In the genomic region with DNA sequence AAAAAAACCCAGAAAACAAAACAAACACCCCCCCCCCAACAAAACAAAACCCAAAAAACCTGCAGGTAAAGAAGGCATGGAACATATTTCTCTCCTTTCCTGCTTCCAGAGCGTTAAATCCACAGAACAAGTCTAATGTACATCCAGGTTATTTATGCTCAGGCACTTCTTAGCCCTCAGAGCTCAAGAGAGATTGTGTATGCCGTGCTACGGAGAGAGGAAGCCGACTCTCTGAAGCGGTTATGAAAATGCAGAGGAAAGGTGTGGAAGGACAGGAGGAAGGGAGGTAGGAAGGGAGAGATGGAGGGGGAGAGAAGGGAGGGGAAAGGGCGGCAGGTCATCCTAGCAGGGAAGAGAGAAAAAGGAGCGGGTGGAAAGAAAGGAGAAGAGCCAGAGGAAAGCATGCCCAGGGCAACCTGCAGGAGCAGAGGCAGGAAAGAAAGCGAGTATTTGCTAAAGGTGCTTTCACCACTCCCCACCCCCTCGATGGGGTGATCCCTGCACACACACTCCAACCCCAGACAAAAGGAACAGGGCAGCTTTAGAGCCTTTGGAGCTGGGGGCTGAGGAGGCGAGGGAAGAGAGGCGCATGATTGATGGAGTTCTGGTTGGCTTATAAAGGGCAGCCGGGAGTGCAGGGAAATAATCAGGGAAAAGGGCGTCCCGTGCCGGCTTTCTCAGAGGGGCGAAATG, we compare ENCODE assay signal across 7 mouse cellular contexts.
DNase-seq lines count a peak whose midpoint lies in the region; ATAC-seq and TF ChIP-seq lines count a peak whose summit lies in the region.

No protein-coding gene starts in this region.

- H3K4me2 ChIP-seq in hindbrain, embryonic 12.5 days (replicated peaks): peak overlapping the region; percentile 56
- peak overlapping the region; percentile 40 for H3K4me2 ChIP-seq in liver, embryonic 15.5 days

- peaks cover 0 to 2% of the 10 kb centered on the region in 2 experiments; a peak in 1 of 4 replicates for H3K4me1 ChIP-seq in ES-E14 (ENCODE audit: control insufficient read depth in 2 of 2, insufficient read depth in 2 of 2, low read length in 2 of 2, poor library complexity in 1 of 2)
- H3K4me1 ChIP-seq in hindbrain, embryonic 12.5 days: peaks cover 22% of the 10 kb centered on the region
- no peaks in the 10 kb centered on the region for H3K4me1 ChIP-seq in liver, embryonic 15.5 days (replicated peaks)

- H3K4me3 ChIP-seq in ES-E14 (ENCODE audit: insufficient read depth in 1 of 2, low read depth in 1 of 2, low read length in 2 of 2, poor library complexity in 1 of 2, severe bottlenecking in 1 of 2): no peak overlapping the region
- peak overlapping the region; percentile 28 for H3K4me3 ChIP-seq in hindbrain, embryonic 12.5 days
- H3K4me3 ChIP-seq in liver, embryonic 15.5 days (replicated peaks): 0 out of 2 replicates have a peak overlapping the region, but pooled peaks have one; percentile 5

- H3K36me3 ChIP-seq in ES-E14 (ENCODE audit: control insufficient read depth, insufficient read depth, low read length, poor library complexity, severe bottlenecking): no peaks in the 10 kb centered on the region
- no peaks in the 10 kb centered on the region for H3K36me3 ChIP-seq in hindbrain, embryonic 12.5 days
- no peaks in the 10 kb centered on the region for H3K36me3 ChIP-seq in liver, embryonic 15.5 days (replicated peaks)

- no peak overlapping the region for H3K27ac ChIP-seq in ES-E14 (ENCODE audit: insufficient read depth, low read depth, low read length, poor library complexity, severe bottlenecking)
- peak overlapping the region; percentile 81 for H3K27ac ChIP-seq in hindbrain, embryonic 12.5 days
- no peak overlapping the region for H3K27ac ChIP-seq in liver, embryonic 15.5 days (replicated peaks)

- 6% methylated on average over 16 of the region's 16 CpGs for WGBS in hindbrain, embryonic 12.5 days
- WGBS in liver, embryonic 15.5 days (ENCODE audit: insufficient replicate concordance): 16% methylated on average over 16 of the region's 16 CpGs

- H3K27me3 ChIP-seq in hindbrain, embryonic 12.5 days: no peaks in the 10 kb centered on the region
- H3K27me3 ChIP-seq in liver, embryonic 15.5 days: peaks cover 4% of the 10 kb centered on the region; the same call in 1 of the 2 replicates

- no peaks in the 10 kb centered on the region for H3K9me3 ChIP-seq in ES-E14 (ENCODE audit: control insufficient read depth, insufficient read depth, low read depth, low read length)
- peaks cover 6% of the 10 kb centered on the region; the same call in 1 of the 2 replicates for H3K9me3 ChIP-seq in hindbrain, embryonic 12.5 days (replicated peaks)
- H3K9me3 ChIP-seq in liver, embryonic 15.5 days (replicated peaks): no peaks in the 10 kb centered on the region

- in situ Hi-C loops in ES-E14 (cut with MboI; ENCODE audit: low sequenced_read_pairs in 2 of 2, unreplicated experiment in 2 of 2): no loop called here

- DNase-seq in ES-E14 (ENCODE audit: low read depth, low spot score) (peak; percentile 9), ZHBTc4 (ENCODE audit: low read depth, low spot score) (peak; percentile 12)
- DNase-seq in testis, postnatal 14 days (ENCODE audit: low spot score): no peak
- no peak for DNase-seq in cerebellum, postnatal 4 days (ENCODE audit: low spot score in 2 of 2)
- no peak for DNase-seq in natural killer cell, adult 2 months (ENCODE audit: low spot score in 2 of 2)

- no peak overlapping the region for H3K9ac ChIP-seq in ES-E14 (ENCODE audit: insufficient read depth, low read depth, low read length, poor library complexity, severe bottlenecking)
- peak overlapping the region; percentile 58 for H3K9ac ChIP-seq in hindbrain, embryonic 12.5 days
- no peak overlapping the region for H3K9ac ChIP-seq in liver, embryonic 15.5 days

- ATAC-seq in hindbrain, embryonic 12.5 days (ENCODE audit: low FRiP score): peak; percentile 84
- ATAC-seq in liver, embryonic 15.5 days (ENCODE audit: insufficient read depth): no peak

TF ChIP-seq in ES-E14, 5 proteins besides CTCF, POLR2A, EP300 and RAD21:
- TF ChIP-seq MAFK (IDR thresholded peaks at IDR 0.05; ENCODE audit: insufficient read depth, low read depth, low read length): no peak
- no peak for TF ChIP-seq ZNF384 (IDR thresholded peaks at IDR 0.05; ENCODE audit: low read depth, low read length)
- TF ChIP-seq CHD2 (IDR thresholded peaks at IDR 0.05; ENCODE audit: low read depth, low read length): no peak
- TF ChIP-seq HCFC1 (IDR thresholded peaks at IDR 0.05; ENCODE audit: borderline replicate concordance, insufficient read depth, low read length): no peak
- TF ChIP-seq ZC3H11A (IDR thresholded peaks at IDR 0.05; ENCODE audit: borderline replicate concordance, low read depth, low read length): no peak

Comparison
In these comparisons a context has a peak if more than half of its experiments do, and no peak if none do; other contexts are left out.
1. DNase-seq: peak in ES-E14 (single experiment) and ZHBTc4 (single experiment); none in testis, postnatal 14 days (single experiment), cerebellum, postnatal 4 days (0 of 2) and natural killer cell, adult 2 months (0 of 2).
2. H3K4me3 ChIP-seq: peak in hindbrain, embryonic 12.5 days (single experiment) and liver, embryonic 15.5 days (single experiment); none in ES-E14 (0 of 2).